10 mouse cellular contexts compared by ENCODE assay signal in genomic region chr3:30160961-30161670, GRCm38 (mm10).
DNase-seq lines count a peak whose midpoint lies in the region; ATAC-seq and TF ChIP-seq lines count a peak whose summit lies in the region.
"Had no signal": no experiment of that assay in that cellular context is flagged by ENCODE, and none has a peak within 500 bp of the region (broad histone marks: within the 10 kb centered on the region; RNA-seq: fewer than 3 reads in every experiment).

No protein-coding gene starts in this region.

- H3K9me3 ChIP-seq in limb, embryonic 12.5 days: no peaks in the 10 kb centered on the region
- H3K9me3 ChIP-seq: megakaryocyte, embryonic 14.5 days had no signal

- 0 out of 2 replicates have a peak overlapping the region, but pooled peaks have one; percentile 4 for H3K27ac ChIP-seq in gastrocnemius, adult 2 months
- H3K27ac ChIP-seq in limb, embryonic 12.5 days: peak overlapping the region; percentile 57

- DNase-seq in gastrocnemius, adult 2 months: no peak
- DNase-seq in gastrocnemius, postnatal 25 days: no peak
- DNase-seq in 3134 (ENCODE audit: extremely low read depth, insufficient read length, low spot score) (peak; percentile 13), MN1 (ENCODE audit: low spot score) (no peak)
- DNase-seq in heart, adult 9 months (ENCODE audit: low spot score in 2 of 2): peak; percentile 8 to 20
- DNase-seq in thymus, adult 18-20 months: no peak
- no peak for DNase-seq in embryo, embryonic 10.5 days (ENCODE audit: low spot score)
- DNase-seq: kidney, adult 18-20 months had no signal

- H3K4me3 ChIP-seq in gastrocnemius, adult 2 months: peak overlapping the region; percentile 39
- H3K4me3 ChIP-seq in limb, embryonic 12.5 days (replicated peaks): no peak overlapping the region
- H3K4me3 ChIP-seq: megakaryocyte, embryonic 14.5 days had no signal

- H3K9ac ChIP-seq in limb, embryonic 12.5 days (replicated peaks): no peak overlapping the region

- 89% methylated on average over 5 of the region's 5 CpGs for WGBS in limb, embryonic 12.5 days

- H3K4me1 ChIP-seq in limb, embryonic 12.5 days (replicated peaks): peaks cover 52% of the 10 kb centered on the region

- no peak for TF ChIP-seq CTCF in gastrocnemius, adult 2 months (IDR thresholded peaks at IDR 0.05)

- ATAC-seq in limb, embryonic 12.5 days (ENCODE audit: insufficient number of reproducible peaks, insufficient read depth, low FRiP score, low TSS enrichment, low read depth): no peak

- H3K27me3 ChIP-seq in limb, embryonic 12.5 days: no peaks in the 10 kb centered on the region
- H3K27me3 ChIP-seq: megakaryocyte, embryonic 14.5 days had no signal

- intact Hi-C loops in gastrocnemius, adult 2 months (cut with DNase I): no loop called here

- no peak overlapping the region for H3K4me2 ChIP-seq in limb, embryonic 12.5 days

- 0 out of 2 replicates have a peak, but pooled peaks cover 2% of the 10 kb centered on the region for H3K36me3 ChIP-seq in limb, embryonic 12.5 days

Comparison
In these comparisons a context has a peak if more than half of its experiments do, and no peak if none do; other contexts are left out.
1. DNase-seq: peak in 3134 (single experiment) and heart, adult 9 months (2 of 2); none in gastrocnemius, adult 2 months (single experiment), gastrocnemius, postnatal 25 days (single experiment), MN1 (single experiment), thymus, adult 18-20 months (0 of 2) and embryo, embryonic 10.5 days (single experiment).